Mouse (Mus musculus): ENCODE measurements around the gene Ptger2.

DNA sequence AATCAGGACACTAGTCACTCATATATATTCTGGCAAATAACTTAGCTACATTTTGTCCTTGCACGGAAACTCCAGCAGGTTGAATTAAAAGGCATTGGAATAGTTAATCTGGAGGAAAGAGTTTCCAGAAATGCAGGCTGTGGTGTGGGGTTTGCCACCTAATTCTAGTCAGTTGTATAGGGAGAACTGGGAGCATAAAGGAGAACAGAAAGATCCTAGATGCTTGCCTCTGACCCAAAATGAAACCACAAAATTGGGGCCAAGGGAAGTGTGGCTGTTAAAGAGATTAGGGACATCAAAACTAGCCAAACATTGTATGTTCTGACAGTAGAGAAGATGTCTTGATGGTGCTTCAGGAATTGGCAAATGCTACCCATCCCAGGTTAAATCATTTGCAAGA lies 48.6 kb downstream of the Ptger2 start:
- TF ChIP-seq CTCF (IDR thresholded peaks at IDR 0.05; ENCODE audit: borderline replicate concordance, insufficient read depth, low read depth, low read length): no peak
- TF ChIP-seq POLR2A (IDR thresholded peaks at IDR 0.05; ENCODE audit: borderline replicate concordance, insufficient read depth, low read length): no peak

Measured in cerebellum, adult 2 months (tissue).